ENCODE assay signal across 8 mouse cellular contexts in the genomic region with DNA sequence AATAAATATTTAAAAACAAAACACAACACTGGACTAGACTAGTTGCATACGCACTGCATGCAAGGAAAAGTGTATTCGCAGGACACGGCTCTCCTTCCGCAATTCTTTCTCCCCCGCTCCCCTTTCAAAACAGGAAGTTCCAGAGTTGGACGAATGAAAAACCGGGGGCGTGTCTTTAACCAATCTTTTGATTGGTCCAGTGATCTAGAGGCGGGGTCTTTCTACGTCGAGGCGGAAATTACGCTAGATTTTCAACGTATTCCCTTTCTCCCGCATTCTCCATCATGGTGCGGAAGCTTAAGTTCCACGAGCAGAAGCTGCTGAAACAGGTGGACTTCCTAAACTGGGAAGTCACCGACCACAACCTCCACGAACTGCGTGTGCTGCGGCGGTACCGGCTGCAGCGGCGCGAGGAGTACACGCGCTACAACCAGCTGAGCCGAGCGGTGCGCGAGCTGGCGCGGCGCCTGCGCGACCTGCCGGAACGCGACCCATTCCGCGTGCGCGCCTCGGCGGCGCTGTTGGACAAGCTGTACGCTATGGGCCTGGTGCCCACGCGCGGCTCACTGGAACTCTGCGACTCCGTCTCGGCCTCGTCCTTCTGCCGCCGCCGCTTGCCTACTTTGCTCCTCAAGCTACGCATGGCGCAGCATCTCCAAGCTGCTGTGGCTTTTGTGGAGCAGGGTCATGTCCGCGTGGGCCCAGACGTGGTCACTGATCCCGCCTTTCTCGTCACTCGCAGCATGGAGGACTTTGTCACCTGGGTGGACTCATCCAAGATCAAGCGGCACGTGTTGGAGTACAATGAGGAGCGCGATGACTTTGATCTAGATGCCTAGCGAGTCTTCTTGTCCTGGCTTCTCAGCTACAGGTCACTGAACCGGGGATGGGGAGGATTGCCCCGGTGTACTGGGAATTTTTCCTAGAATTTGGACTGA. TPM values are rescaled to one million over a fixed set of nuclear protein-coding genes. Genes with fewer than 3 reads are reported as not detected.
DNase-seq lines count a peak whose midpoint lies in the region; ATAC-seq and TF ChIP-seq lines count a peak whose summit lies in the region.

Gene Imp3 (plus strand): TSS at position 253 of the 938 bp plus-strand sequence.

- H3K36me3 ChIP-seq in CH12.LX (replicated peaks in 1 of 2; ENCODE audit: control insufficient read depth in 1 of 2, insufficient read depth in 1 of 2, low read length in 1 of 2) = peaks cover 0 to 29% of the 10 kb centered on the region in 2 experiments
- H3K36me3 ChIP-seq in forebrain, embryonic 11.5 days (ENCODE audit: control insufficient read depth, insufficient read depth, low read length) = no peaks in the 10 kb centered on the region
- H3K36me3 ChIP-seq in heart, embryonic 16.5 days (ENCODE audit: control insufficient read depth, insufficient read depth) = no peaks in the 10 kb centered on the region
- no peaks in the 10 kb centered on the region for H3K36me3 ChIP-seq in liver, embryonic 15.5 days (replicated peaks)
- H3K36me3 ChIP-seq in neural tube, embryonic 12.5 days = no peaks in the 10 kb centered on the region

- peak in 1 of 2 experiments; percentile 36; a peak in 2 of 4 replicates for TF ChIP-seq CTCF in CH12.LX (conservative IDR thresholded peaks at IDR 0.05 in 1 of 2, IDR thresholded peaks at IDR 0.05 in 1 of 2; ENCODE audit: low read depth in 2 of 2, low read length in 2 of 2)

- peak within 1 kb of the TSS; percentile 52 for H3K27ac ChIP-seq in CH12.LX (ENCODE audit: insufficient read depth, low read depth)
- peak within 1 kb of the TSS; percentile 4; the same call in 1 of the 2 replicates for H3K27ac ChIP-seq in forebrain, embryonic 11.5 days (ENCODE audit: low read depth, low read length)
- H3K27ac ChIP-seq in heart, embryonic 16.5 days (ENCODE audit: low read length) = peak within 1 kb of the TSS; percentile 93
- peak within 1 kb of the TSS; percentile 86 for H3K27ac ChIP-seq in liver, embryonic 15.5 days (replicated peaks)
- H3K27ac ChIP-seq in neural tube, embryonic 12.5 days = peak within 1 kb of the TSS; percentile 65; the same call in 1 of the 2 replicates

- H3K4me2 ChIP-seq in CH12.LX (ENCODE audit: insufficient read depth, low read depth, poor library complexity, severe bottlenecking) = peak within 1 kb of the TSS; percentile 84
- peak within 1 kb of the TSS; percentile 78 for H3K4me2 ChIP-seq in forebrain, embryonic 11.5 days (ENCODE audit: low read depth, low read length, severe bottlenecking)
- H3K4me2 ChIP-seq in heart, embryonic 16.5 days (ENCODE audit: low read depth, low read length) = peak within 1 kb of the TSS; percentile 90
- H3K4me2 ChIP-seq in liver, embryonic 15.5 days = peak within 1 kb of the TSS; percentile 93
- H3K4me2 ChIP-seq in neural tube, embryonic 12.5 days (replicated peaks) = peak within 1 kb of the TSS; percentile 91

- H3K9me3 ChIP-seq in CH12.LX (replicated peaks; ENCODE audit: low read length) = peaks cover 5% of the 10 kb centered on the region
- H3K9me3 ChIP-seq in forebrain, embryonic 11.5 days (ENCODE audit: control insufficient read depth, low read length) = no peaks in the 10 kb centered on the region
- no peaks in the 10 kb centered on the region for H3K9me3 ChIP-seq in heart, embryonic 16.5 days (replicated peaks; ENCODE audit: control insufficient read depth, low read length)
- H3K9me3 ChIP-seq in liver, embryonic 15.5 days (replicated peaks) = no peaks in the 10 kb centered on the region
- no peaks in the 10 kb centered on the region for H3K9me3 ChIP-seq in neural tube, embryonic 12.5 days

- ATAC-seq in forebrain, embryonic 11.5 days (replicated peaks; ENCODE audit: low FRiP score) = peak; percentile 94
- ATAC-seq in heart, embryonic 16.5 days (replicated peaks; ENCODE audit: extremely low read depth, insufficient read depth, low FRiP score) = peak; percentile 92
- peak; percentile 93 for ATAC-seq in liver, embryonic 15.5 days (ENCODE audit: insufficient read depth)
- ATAC-seq in neural tube, embryonic 12.5 days (ENCODE audit: low FRiP score, low read depth) = peak; percentile 92

- peak; percentile 84 for TF ChIP-seq POLR2A in CH12.LX (IDR thresholded peaks at IDR 0.05; ENCODE audit: low read depth, low read length)

- peaks cover 5 to 23% of the 10 kb centered on the region in 2 experiments for H3K4me1 ChIP-seq in CH12.LX (ENCODE audit: control insufficient read depth in 1 of 2, insufficient read depth in 2 of 2)
- peaks cover 3% of the 10 kb centered on the region; the same call in 1 of the 2 replicates for H3K4me1 ChIP-seq in forebrain, embryonic 11.5 days (replicated peaks; ENCODE audit: control insufficient read depth, insufficient read depth, low read length)
- H3K4me1 ChIP-seq in heart, embryonic 16.5 days (ENCODE audit: control insufficient read depth, insufficient read depth, low read length) = peaks cover 9% of the 10 kb centered on the region
- H3K4me1 ChIP-seq in liver, embryonic 15.5 days (replicated peaks) = peaks cover 32% of the 10 kb centered on the region
- peaks cover 15% of the 10 kb centered on the region for H3K4me1 ChIP-seq in neural tube, embryonic 12.5 days

- H3K4me3 ChIP-seq in CH12.LX (replicated peaks in 1 of 3; ENCODE audit: low read depth in 2 of 3, low read length in 2 of 3, poor library complexity in 1 of 3) = peak within 1 kb of the TSS; percentile 74 to 99 (median 99)
- peak within 1 kb of the TSS; percentile 46 for H3K4me3 ChIP-seq in forebrain, embryonic 11.5 days (ENCODE audit: low read depth, low read length)
- H3K4me3 ChIP-seq in heart, embryonic 16.5 days (ENCODE audit: low read length) = peak within 1 kb of the TSS; percentile 91
- peak within 1 kb of the TSS; percentile 85 for H3K4me3 ChIP-seq in liver, embryonic 15.5 days (replicated peaks)
- H3K4me3 ChIP-seq in neural tube, embryonic 12.5 days = peak within 1 kb of the TSS; percentile 59

- peaks cover 28% of the 10 kb centered on the region for H3K79me2 ChIP-seq in CH12.LX (replicated peaks; ENCODE audit: control insufficient read depth, extremely low read depth, insufficient read depth, poor library complexity, severe bottlenecking)

- in situ Hi-C loops in CH12.LX (cut with MboI; ENCODE audit: low pct_ligation_motif_present, low pct_unique_long_range_greater_than_20kb, low sequenced_read_pairs) = loop anchor here (5.0 kb wide), 2 partner anchors 35 to 205 kb away; no protein-coding TSS in a partner anchor

- peak; percentile 97 for DNase-seq in CH12.LX (ENCODE audit: extremely low read depth)
- DNase-seq in c-Kit-positive CD71-positive TER-119-negative erythroid progenitor cells, embryonic 14.5 days (ENCODE audit: low read depth) = peak; percentile 96
- DNase-seq in forebrain, embryonic 11.5 days (ENCODE audit: low spot score) = peak; percentile 83
- peak; percentile 90 to 97 for DNase-seq in kidney, postnatal 36 days
- DNase-seq in telencephalon, adult 2 months (ENCODE audit: low read depth, low spot score) = peak; percentile 98

- peaks cover 2% of the 10 kb centered on the region for H3K27me3 ChIP-seq in CH12.LX (replicated peaks)
- no peaks in the 10 kb centered on the region for H3K27me3 ChIP-seq in forebrain, embryonic 11.5 days (ENCODE audit: control insufficient read depth, insufficient read depth, low read length)
- H3K27me3 ChIP-seq in heart, embryonic 16.5 days (ENCODE audit: control insufficient read depth, insufficient read depth, low read length) = no peaks in the 10 kb centered on the region
- H3K27me3 ChIP-seq in liver, embryonic 15.5 days = no peaks in the 10 kb centered on the region
- no peaks in the 10 kb centered on the region for H3K27me3 ChIP-seq in neural tube, embryonic 12.5 days (replicated peaks)

- WGBS in forebrain, embryonic 11.5 days = under 1% methylated on average over 73 of the region's 73 CpGs
- WGBS in heart, embryonic 16.5 days = under 1% methylated on average over 73 of the region's 73 CpGs
- under 1% methylated on average over 73 of the region's 73 CpGs for WGBS in liver, embryonic 15.5 days (ENCODE audit: insufficient replicate concordance)
- under 1% methylated on average over 73 of the region's 73 CpGs for WGBS in neural tube, embryonic 12.5 days

- H3K9ac ChIP-seq in CH12.LX (ENCODE audit: insufficient read depth, low read depth) = peak within 1 kb of the TSS; percentile 95
- peak within 1 kb of the TSS; percentile 68 for H3K9ac ChIP-seq in forebrain, embryonic 11.5 days (ENCODE audit: low read length)
- peak within 1 kb of the TSS; percentile 91 for H3K9ac ChIP-seq in heart, embryonic 16.5 days (ENCODE audit: low read length)
- peak within 1 kb of the TSS; percentile 82 for H3K9ac ChIP-seq in liver, embryonic 15.5 days
- peak within 1 kb of the TSS; percentile 65 for H3K9ac ChIP-seq in neural tube, embryonic 12.5 days

- TF ChIP-seq EP300 in CH12.LX (IDR thresholded peaks at IDR 0.05; ENCODE audit: low read length) = no peak

- no peak for TF ChIP-seq RAD21 in CH12.LX (IDR thresholded peaks at IDR 0.05; ENCODE audit: low read depth, low read length)

- dilution Hi-C loops in CH12.LX (cut with MboI; ENCODE audit: extremely low pct_ligation_motif_present, extremely low pct_unique_long_range_greater_than_20kb, low sequenced_read_pairs) = no loop called here

TF ChIP-seq in CH12.LX, 34 proteins besides CTCF, POLR2A, EP300 and RAD21 (continues in another document):
- peak; percentile 82 for TF ChIP-seq MAX (IDR thresholded peaks at IDR 0.05; ENCODE audit: low read length)
- peak; percentile 22; the same call in 1 of the 2 replicates for TF ChIP-seq BHLHE40 (IDR thresholded peaks at IDR 0.05; ENCODE audit: low read depth, low read length)
- no peak for TF ChIP-seq POLR2AphosphoS2 (IDR thresholded peaks at IDR 0.05; ENCODE audit: low read depth, low read length)
- peak; percentile 96 for TF ChIP-seq ELF1 (IDR thresholded peaks at IDR 0.05; ENCODE audit: low read depth, low read length)
- 0 out of 2 replicates have a peak, but pooled peaks have one; percentile 51 for TF ChIP-seq KAT2A (IDR thresholded peaks at IDR 0.05; ENCODE audit: insufficient replicate concordance, low read length)
- no peak for TF ChIP-seq UBTF (IDR thresholded peaks at IDR 0.05; ENCODE audit: low read depth, low read length)
- TF ChIP-seq SIN3A (IDR thresholded peaks at IDR 0.05; ENCODE audit: low read length) = peak; percentile 96
- TF ChIP-seq ZMIZ1 (IDR thresholded peaks at IDR 0.05; ENCODE audit: low read depth, low read length) = peak; percentile 80
- TF ChIP-seq HCFC1 (IDR thresholded peaks at IDR 0.05; ENCODE audit: low read depth, low read length) = peak; percentile 75
- TF ChIP-seq ZKSCAN1 (IDR thresholded peaks at IDR 0.05; ENCODE audit: borderline replicate concordance, low read depth, low read length) = no peak
- TF ChIP-seq TBP (conservative IDR thresholded peaks at IDR 0.05; ENCODE audit: low read depth, low read length) = peak; percentile 86

RNA-seq across cellular contexts. Expression of gene Imp3, which starts in this region (rescaled TPM):
- total RNA-seq in CH12.LX (2012; rRNA removed) = 196 and 197 TPM in 2 replicates
- total RNA-seq in CH12.LX (2014; rRNA removed) = 134 and 165 TPM in 2 replicates
- 134 and 154 TPM in 2 replicates for polyA plus RNA-seq in CH12.LX (2012; ENCODE audit: insufficient read length, low read depth)
- 63.6 and 65.4 TPM in 2 replicates for polyA plus RNA-seq in forebrain, embryonic 11.5 days (2014; fragmentation: Nextera tagmentation; extraction: Ambion mirVana)
- 64.6 and 68.7 TPM in 2 replicates for polyA plus RNA-seq in heart, embryonic 16.5 days (2015; fragmentation: Nextera tagmentation; extraction: Ambion mirVana)
- 40.3 and 42.6 TPM in 2 replicates for polyA plus RNA-seq in liver, embryonic 15.5 days (2015; fragmentation: Nextera tagmentation; extraction: Ambion mirVana)
- polyA plus RNA-seq in neural tube, embryonic 12.5 days (2016; fragmentation: Nextera tagmentation; extraction: Ambion mirVana) = 67.8 and 71.7 TPM in 2 replicates

Comparison
In these comparisons a context has a peak if more than half of its experiments do, and no peak if none do; other contexts are left out.
1. Peak in every context shown above with its lines: DNase-seq, ATAC-seq, H3K4me3 ChIP-seq and H3K27ac ChIP-seq.
2. H3K27ac ChIP-seq: peak in every context shown above with its lines; median percentile 93 in heart, embryonic 16.5 days; 86 in liver, embryonic 15.5 days; 65 in neural tube, embryonic 12.5 days; 52 in CH12.LX; 4 in forebrain, embryonic 11.5 days.
3. H3K4me3 ChIP-seq: peak in every context shown above with its lines; median percentile 99 in CH12.LX; 91 in heart, embryonic 16.5 days; 85 in liver, embryonic 15.5 days; 59 in neural tube, embryonic 12.5 days; 46 in forebrain, embryonic 11.5 days.